Mouse (Mus musculus) cerebellum, adult 9-10 months (tissue): ENCODE measurements at regions not wholly inside any gene's neighbourhood (a gene's known extent, or its start where the extent isn't known, plus 50 kb on each side); places are given as distances from the start of the nearest gene placed in this dataset.
A peak's percentile ranks its signal among the peaks of the same experiment; 100 is the strongest.

Experiments used
- DNase-seq: peaks from one replicate; pipeline ENCODE4 v3.0.0; 2022

- DNase-seq = no peak
Measured at GRCm38 (mm10) chr16:95057596-95057995, 60.1 kb upstream of the Kcnj6 start.

DNA sequence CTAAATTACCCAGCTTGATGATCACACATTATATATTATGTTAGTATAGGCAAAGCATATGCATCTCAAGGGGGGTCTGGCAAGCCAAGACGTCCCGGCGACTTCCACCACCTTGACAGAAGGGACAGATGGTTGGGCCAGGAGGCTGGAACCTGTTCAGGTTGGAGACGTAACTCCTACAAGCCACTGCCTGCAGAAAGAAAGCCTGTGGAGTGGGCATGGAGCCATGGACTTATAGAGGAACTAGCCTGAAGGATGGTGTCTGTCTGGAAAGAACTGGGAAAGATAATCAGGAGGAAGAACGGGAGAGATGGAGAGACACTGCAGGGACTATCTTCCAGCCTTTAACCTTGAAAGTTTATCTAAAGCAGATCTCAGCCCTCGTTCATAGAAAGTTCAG lies 66.9 kb upstream of the Kcnj6 start:
- DNase-seq = peak; percentile 97

DNA sequence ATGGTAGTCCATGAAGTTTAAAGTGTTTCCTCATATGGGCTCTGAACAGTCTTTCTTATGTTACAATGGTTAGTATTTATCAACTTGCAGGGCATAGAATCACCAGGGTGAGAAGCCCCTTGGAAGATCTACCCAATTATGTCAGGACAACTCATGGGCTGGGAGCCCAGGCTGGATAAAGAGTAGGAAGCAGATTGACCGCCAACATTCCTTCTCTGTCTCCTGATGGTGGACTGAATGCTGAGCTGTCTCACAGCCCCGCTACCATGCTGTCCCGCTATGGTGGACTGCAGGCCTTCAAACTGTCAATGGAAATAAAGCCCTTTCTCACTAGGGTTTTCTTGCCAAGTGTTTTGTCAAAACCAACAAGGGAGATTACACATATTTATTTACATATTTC lies 69.2 kb upstream of the Kcnj6 start:
- DNase-seq = no peak

GRCm38 (mm10) chr16:95092471-95093221 lies 95.1 kb upstream of the Kcnj6 start:
- DNase-seq = no peak

GRCm38 (mm10) chr16:95093753-95094152 lies 96.3 kb upstream of the Kcnj6 start:
- no peak for DNase-seq

- no peak for DNase-seq
Measured at GRCm38 (mm10) chr16:95100954-95101353, 103.5 kb upstream of the Kcnj6 start.

DNA sequence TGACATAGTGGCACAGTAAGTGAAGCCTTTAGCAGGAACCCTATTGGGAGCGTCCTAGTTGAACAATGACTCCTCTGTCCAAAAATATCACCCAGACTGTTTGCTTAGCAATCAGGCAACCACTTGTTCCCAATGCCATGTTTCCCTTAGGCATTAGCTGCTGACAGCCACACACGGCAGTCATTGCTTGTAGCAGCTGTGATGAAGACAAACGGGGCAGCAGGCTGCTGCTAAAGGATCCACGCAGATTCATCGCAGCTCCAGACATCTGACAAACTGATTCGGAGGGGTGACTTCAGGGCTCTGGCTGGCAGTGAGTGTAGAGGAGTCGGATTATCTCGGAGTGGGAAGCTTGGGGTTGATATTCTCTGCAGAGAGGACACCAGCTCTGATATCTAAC lies 120.0 kb upstream of the Kcnj6 start:
- DNase-seq = no peak

- peak; percentile 11 for DNase-seq
Measured at GRCm38 (mm10) chr16:95119293-95119692, 121.8 kb upstream of the Kcnj6 start.

DNA sequence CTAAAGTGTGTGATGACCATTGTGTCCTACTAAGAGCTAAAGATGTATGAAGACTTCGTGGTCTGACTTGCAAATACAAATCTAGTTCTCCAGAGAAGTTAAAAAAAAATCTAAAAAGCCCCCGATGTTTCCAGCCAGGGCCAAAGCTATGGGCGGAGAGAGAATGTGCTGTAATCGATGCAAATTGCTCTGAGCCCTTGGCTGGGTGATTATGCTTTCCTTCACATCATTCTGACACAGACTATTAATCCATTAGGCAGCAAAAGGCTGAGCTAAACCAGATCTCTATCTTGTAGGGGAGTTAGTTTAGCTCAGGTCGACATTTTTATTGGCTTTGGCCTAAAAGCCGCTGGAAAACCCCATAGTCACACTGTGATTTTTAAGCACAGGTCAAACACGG lies 124.5 kb upstream of the Kcnj6 start:
- no peak for DNase-seq

DNA sequence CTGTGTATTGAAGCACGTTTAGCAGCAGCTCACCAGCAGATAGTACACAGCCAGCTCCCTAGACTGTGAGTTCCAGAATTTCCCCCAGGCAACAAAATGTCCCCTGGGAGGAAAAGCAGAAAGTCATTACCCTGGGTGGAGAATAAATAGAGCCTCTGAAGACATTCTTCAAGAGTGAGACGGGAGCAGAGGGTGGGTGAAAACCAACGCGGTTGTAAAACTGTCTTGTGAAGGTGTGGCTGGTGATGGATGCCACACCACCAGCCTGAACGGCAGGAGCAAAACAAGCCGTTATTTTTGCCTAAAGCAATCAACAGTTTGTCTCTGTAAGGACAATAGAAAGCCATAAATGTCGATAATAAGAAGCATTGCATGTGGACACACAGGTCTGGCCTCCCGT lies 129.7 kb upstream of the Kcnj15 start:
- DNase-seq = no peak

DNA sequence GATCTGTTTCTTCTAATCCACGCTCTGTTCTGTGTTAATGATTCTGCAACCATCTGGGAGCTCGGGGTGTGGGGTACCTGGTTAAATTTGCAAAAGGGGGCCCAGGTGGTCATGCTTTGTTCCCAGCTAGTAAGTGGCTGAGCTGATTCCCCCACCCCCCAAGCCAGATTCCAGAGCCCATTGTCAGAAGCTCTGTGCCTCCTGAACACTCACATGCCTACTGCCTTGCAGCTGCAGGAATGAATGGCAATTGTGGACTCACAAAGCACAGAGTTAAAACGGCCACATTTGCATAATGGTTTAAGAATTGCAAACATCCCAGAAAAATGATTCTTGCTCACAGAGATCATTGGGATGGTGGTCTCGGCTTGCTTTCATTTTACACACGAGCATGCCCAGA lies 125.5 kb upstream of the Kcnj15 start:
- no peak for DNase-seq

DNA sequence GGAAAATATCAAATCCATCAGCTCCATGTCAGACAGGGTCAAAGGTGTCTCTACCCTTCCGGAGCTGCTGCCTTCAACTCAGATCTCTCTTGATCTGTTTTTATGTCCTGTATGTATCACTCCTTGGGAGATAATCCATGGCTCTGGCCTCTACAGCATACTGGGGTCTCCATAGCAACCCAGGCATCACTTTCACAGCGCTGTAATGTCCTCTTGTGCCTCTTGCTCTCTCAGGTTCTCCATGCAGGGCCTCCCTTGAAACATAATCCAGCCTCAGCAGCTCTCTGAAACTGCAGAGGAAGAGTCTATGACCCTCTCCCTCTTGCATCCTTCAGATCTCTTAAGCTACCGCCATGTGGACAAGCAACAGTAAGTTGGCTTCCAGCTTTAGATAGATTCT lies 118.5 kb upstream of the Kcnj15 start:
- DNase-seq = no peak

- no peak for DNase-seq
Measured at GRCm38 (mm10) chr16:95141510-95142394, 115.6 kb upstream of the Kcnj15 start.

GRCm38 (mm10) chr16:95150499-95150898 lies 106.9 kb upstream of the Kcnj15 start:
- DNase-seq = no peak

- no peak for DNase-seq
Measured at GRCm38 (mm10) chr16:95151499-95151898, 105.9 kb upstream of the Kcnj15 start.

GRCm38 (mm10) chr16:95151914-95152313 lies 105.4 kb upstream of the Kcnj15 start:
- no peak for DNase-seq

DNA sequence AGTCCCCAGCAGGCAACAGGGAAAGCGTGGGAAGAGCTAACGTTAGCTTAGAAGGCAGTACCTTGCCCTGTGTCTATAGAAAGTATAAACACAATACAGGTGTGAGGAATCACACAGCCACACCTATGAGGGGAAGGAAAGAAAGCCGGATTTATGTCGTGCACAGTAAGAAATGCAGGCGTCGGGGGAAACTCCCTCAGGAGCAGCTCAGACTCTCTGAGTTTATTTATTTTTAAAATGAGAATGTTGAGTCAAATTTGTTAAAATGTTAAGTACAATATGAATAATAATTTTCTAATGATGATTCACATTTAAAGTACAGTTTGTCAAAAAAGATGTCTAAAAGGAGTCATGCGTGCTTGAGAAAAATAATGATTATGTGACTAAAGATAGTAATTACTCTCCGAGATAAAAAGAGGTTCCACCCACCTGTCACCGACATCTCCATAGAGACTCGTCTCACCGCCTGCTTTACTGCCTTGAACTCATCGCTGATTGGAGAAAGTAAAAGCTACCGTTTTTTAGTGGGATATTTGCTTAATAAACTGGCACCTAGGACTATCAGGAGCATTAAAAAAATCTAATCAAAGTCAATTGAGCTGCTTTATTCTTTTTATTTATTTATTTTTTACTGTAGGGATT lies 104.5 kb upstream of the Kcnj15 start:
- DNase-seq = no peak

DNA sequence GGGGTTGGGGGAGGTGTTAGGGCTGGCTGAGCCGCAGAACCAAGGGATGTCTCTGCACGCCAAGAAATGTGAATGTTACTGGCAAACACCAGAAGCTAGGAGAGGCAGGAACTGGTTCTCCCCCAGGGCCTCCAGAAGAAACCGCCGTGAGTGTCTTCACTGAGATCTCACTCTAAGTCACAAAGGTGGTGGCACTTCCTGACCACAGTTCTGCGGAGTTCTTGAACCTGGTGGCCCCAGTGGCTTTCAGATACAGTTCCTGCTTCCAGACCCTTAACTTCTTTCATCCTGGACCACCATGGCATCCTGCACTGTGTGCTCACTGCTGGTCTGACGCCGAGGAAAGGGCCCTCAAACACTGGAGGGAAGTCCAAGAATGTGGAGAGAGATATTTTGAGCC lies 89.0 kb upstream of the Kcnj15 start:
- no peak for DNase-seq

DNA sequence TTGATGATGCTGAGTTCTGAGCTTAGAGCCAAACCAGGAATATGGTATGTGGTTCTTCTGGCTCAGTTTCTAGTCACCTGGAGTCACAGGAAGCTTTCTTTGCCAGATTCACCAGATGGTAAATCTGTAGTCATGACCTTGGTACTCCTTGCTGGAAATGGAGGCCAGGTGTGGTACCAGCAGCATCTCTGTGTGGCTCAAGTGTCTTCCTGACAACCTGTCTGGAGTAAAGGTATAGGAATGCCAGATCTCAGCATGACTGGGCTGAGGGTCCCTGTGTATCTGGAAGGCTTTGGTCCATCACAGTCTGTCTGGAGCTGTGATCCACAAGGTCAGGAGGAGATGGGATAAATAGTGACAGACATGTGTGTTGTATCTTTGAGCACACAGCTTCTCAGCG lies 88.0 kb upstream of the Kcnj15 start:
- peak; percentile 63 for DNase-seq

GRCm38 (mm10) chr16:95180562-95180961 lies 76.8 kb upstream of the Kcnj15 start:
- no peak for DNase-seq

DNA sequence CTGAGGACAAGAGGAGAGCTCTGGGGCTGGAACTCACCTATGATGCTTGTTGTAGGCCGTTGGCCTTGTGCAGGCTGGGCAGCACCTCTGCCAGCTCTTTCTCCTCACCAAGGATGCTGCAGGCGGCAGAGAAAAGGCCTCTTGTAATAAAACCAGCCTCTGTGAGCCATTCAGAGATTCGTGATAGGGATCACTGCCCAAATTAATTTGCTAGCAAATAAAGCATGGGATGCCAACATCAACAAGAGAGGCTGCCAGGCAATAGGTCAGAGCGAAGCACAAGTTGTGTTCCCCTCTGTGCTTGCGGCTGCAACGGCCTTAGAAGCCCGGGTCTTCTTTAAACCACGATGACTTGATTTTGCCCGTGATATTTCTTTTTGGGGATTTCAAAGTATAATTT lies 72.0 kb upstream of the Kcnj15 start:
- no peak for DNase-seq

- DNase-seq = no peak
Measured at GRCm38 (mm10) chr16:95189114-95189513, 68.2 kb upstream of the Kcnj15 start.

DNA sequence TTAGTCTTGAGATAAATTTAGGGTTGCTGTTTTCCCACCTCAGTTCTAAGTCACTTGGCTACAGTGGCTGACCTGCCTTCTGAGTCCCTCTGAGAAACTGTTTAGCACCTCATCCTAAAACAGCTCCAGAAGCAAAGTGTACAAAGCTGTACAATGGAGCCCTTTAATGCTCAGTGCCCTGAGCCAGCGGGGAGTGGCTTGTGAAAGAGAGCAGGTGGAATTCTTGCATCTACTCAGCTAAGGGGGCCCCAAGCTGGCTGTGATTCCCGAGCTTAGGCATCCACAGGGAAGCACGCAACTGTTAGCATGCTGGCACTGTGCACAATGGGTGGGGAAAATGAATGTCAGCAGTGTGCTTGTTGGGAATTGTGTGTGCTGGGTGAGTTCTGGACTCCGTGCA lies 63.2 kb upstream of the Kcnj15 start:
- no peak for DNase-seq

GRCm38 (mm10) chr16:95196141-95196540 lies 61.2 kb upstream of the Kcnj15 start:
- DNase-seq = no peak
